18 mouse cellular contexts compared by ENCODE assay signal in genomic region chr13:59338436-59338835, GRCm38 (mm10).
"Had no signal": no experiment of that assay in that cellular context is flagged by ENCODE, and none has a peak within 500 bp of the region (broad histone marks: within the 10 kb centered on the region; RNA-seq: fewer than 3 reads in every experiment).

No protein-coding gene starts in this region.

- H3K27me3 ChIP-seq: liver, embryonic 15.5 days; lung, embryonic 15.5 days; megakaryocyte, embryonic 14.5 days; midbrain, embryonic 12.5 days; midbrain, embryonic 15.5 days; neural tube, embryonic 12.5 days; stomach, embryonic 15.5 days had no signal

- ATAC-seq: liver, postnatal 0 days; lung, postnatal 0 days; midbrain, embryonic 15.5 days had no signal

- H3K36me3 ChIP-seq: liver, embryonic 15.5 days; lung, embryonic 15.5 days; midbrain, embryonic 12.5 days; midbrain, embryonic 15.5 days; neural tube, embryonic 12.5 days; stomach, embryonic 15.5 days had no signal

- H3K9me3 ChIP-seq: liver, embryonic 15.5 days; lung, embryonic 15.5 days; midbrain, embryonic 12.5 days; midbrain, embryonic 15.5 days; neural tube, embryonic 12.5 days; stomach, embryonic 15.5 days had no signal

- DNase-seq: liver, postnatal 0 days; lung, adult 2 months; lung, postnatal 14 days; lung, postnatal 36 days; right cerebral cortex, postnatal 14 days; thymus, adult 2 months; thymus, postnatal 25 days; thymus, postnatal 4 days had no signal

- H3K27ac ChIP-seq: liver, embryonic 15.5 days; lung, embryonic 15.5 days; macrophage; midbrain, embryonic 12.5 days; midbrain, embryonic 15.5 days; neural tube, embryonic 12.5 days; stomach, embryonic 15.5 days; stomach, postnatal 0 days had no signal

- H3K9ac ChIP-seq: liver, embryonic 15.5 days; liver, postnatal 0 days; lung, embryonic 15.5 days; midbrain, embryonic 12.5 days; midbrain, embryonic 15.5 days; neural tube, embryonic 12.5 days; stomach, embryonic 15.5 days had no signal

- H3K4me2 ChIP-seq: liver, embryonic 15.5 days; lung, embryonic 15.5 days; midbrain, embryonic 12.5 days; midbrain, embryonic 15.5 days; neural tube, embryonic 12.5 days; stomach, embryonic 15.5 days had no signal

- H3K4me3 ChIP-seq: liver, embryonic 15.5 days; lung, embryonic 15.5 days; megakaryocyte, embryonic 14.5 days; midbrain, embryonic 12.5 days; midbrain, embryonic 15.5 days; neural tube, embryonic 12.5 days; stomach, embryonic 15.5 days had no signal

- H3K4me1 ChIP-seq: liver, embryonic 15.5 days; lung, embryonic 15.5 days; megakaryocyte, embryonic 14.5 days; midbrain, embryonic 12.5 days; midbrain, embryonic 15.5 days; stomach, embryonic 15.5 days had no signal
